Mouse (Mus musculus): ENCODE results near the gene Prnd. TPM values are rescaled to one million over a fixed set of nuclear protein-coding genes. Genes with fewer than 3 reads are reported as not detected.

The Prnd gene
- total RNA-seq, 2 experiments from 2014 or later = 0.39 to 0.84 TPM

DNA sequence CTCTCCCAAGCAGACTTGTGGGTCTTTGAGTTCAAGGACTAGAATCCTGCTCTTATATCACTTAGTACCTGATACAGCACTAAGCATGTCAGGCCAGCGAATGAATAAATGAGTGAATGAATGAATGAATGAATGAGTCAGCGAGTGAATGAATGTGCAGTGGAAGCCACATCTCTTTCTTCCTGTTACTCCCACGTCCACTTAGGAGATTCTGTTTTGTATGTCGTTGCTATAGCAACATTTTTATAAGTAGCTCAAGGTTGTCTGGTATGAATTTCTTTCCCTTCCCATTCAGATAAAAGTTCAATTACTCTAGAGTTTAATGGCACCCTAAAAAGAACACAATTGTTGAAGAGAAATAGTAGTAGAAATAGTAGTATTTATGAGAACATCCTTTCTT is 20.4 kb downstream of the Prnd start:
- intact Hi-C loops (cut with DNase I) = no loop called here
- DNase-seq = no peak

GRCm38 (mm10) chr2:131976663-131977062 is 26.0 kb downstream of the Prnd start:
- intact Hi-C loops (cut with DNase I) = no loop called here
- no peak for DNase-seq

DNA sequence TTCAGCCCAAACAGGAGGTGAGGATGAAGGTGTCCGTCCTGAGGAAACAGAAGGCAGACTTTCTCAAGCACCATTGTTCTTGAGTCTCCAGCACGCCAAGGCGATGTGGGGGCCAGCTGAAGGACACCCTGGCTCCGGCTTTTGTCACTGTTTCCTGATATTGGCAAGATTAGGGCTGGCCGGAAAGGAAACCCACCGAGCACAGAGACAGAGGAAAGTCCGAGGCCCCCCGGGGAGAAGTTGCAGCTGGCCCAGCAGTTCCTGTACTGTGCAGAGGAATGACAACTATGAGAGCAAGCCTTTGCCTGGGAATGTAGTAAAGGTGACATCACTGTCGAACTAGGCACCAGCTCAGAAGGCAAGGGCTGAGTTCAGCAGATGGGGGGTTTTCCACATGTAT is 30.2 kb downstream of the Prnd start:
- no peak for DNase-seq
- intact Hi-C loops (cut with DNase I) = loop anchor here (5.0 to 10.0 kb wide), 3 partner anchors 76 to 504 kb away; no protein-coding TSS in a partner anchor

DNA sequence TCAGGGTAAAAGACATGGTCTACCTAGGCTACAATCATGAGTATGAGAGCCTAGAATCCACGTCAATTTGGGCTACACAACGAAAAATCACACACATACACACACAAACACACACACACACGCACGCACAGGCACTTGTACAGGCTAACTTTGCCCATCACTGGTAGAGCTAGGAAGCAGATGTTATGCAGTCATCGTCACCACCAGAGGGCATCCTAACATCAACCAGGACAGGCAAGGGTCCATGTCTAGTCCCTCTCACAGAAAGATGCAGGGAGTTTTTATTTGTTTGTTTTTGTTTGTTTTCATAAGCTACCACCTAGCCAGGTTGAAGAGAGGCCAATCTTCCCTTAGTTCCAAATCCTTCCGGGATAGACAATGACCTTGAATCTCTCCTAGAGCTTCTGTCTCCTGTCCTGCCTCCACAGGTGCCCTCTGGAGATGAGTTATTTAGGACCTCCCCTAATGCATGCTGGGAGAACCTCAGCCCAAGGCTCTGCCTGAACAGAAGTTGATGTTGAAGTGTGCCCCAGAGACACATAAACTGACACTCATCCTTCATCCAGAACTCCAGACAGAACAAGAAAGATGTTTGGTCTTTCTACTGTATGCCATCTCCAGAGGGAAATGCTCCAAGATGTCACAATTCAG is 32.0 kb downstream of the Prnd start:
- DNase-seq = peak in 1 of 2 experiments; percentile 37
- intact Hi-C loops (cut with DNase I) = loop anchor here (2.0 to 10.0 kb wide), 4 partner anchors 75 to 502 kb away; no protein-coding TSS in a partner anchor

DNA sequence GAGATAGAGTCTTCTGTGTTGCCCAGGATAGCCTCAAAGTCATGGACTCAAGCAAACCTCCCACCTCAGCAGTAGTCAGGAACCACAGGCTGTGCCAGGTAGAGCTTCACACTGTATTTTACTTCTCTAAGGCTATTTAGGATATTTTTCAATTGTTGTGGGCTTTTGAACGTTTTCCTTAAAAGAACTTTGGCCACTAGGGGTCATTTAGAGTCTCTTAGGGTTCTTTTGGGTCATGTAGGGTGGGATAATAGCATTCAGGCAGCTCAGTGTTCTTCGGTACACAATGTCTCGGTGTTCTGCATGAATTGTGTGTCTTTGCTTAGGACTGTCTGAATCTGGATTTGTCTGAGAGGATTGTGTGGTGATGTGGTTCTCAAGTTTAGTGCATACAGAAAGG is 37.3 kb downstream of the Prnd start:
- intact Hi-C loops (cut with DNase I) = loop anchor here (10.0 kb wide), 1 partner anchor 497 kb away; no protein-coding TSS in a partner anchor
- DNase-seq = no peak

DNA sequence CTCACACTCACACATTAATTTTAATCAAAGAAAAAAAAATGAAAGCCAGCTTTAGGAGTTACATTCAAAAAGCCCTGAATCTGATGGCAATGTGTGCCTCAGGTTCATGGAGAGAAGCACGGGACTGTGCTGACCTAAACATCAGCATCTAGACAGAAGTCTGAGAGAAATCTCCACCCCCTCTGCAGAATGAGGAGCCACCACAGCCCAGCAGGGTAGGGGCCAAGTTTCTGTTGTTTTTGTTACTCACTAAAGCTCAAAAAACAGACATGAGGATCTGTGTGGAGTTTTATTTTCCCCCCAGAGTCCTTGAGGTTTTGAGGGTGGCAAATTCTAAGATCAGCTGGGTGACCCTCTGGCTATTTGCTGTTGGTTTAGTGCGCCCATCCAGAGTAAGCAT is 37.9 kb downstream of the Prnd start:
- intact Hi-C loops (cut with DNase I) = loop anchor here (10.0 kb wide), 1 partner anchor 496 kb away; no protein-coding TSS in a partner anchor
- DNase-seq = no peak

DNA sequence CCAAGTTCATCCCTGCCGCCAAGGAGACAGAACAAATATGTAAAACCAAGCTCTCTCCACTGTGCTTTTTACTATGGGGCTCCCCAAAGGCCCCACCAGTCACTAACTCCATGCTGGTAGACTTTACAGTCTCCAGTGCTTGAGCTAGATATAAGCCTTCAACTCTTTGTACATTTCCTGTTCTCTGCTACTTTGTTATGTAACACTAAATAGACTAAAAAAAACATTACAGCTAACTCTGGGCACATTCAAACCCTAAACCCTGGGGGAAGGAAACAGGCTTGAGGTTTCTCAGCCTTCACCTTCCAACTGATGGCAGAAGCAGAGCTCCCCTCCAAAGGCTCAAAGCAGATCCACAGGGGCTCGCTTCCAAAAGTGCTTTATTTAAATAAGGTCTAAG is 41.8 kb downstream of the Prnd start:
- intact Hi-C loops (cut with DNase I) = no loop called here

DNA sequence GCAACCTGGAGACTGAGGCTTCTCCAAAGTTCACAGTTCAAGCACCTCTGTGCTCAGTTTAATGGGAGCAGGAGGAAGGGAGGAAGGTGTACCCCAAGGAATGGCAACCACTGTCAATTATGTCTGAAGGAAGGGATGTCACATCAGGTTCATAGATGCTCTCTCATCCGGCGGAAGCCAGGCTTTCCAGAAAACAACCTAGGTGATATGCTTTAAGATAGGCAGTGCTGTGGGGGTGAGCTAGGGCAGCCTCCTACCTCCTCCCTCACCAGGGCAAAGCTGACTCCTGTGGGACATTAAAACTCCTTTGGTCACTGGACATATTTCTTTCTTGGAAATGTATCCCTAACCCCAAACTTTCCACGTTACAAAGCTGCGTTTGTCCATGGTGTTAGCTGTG is 42.5 kb downstream of the Prnd start:
- intact Hi-C loops (cut with DNase I) = no loop called here
- DNase-seq = no peak

More for the DNA sequence above, 41.8 kb downstream of the Prnd start:
- no peak for DNase-seq

GRCm38 (mm10) chr2:131993563-131994088 is 43.0 kb downstream of the Prnd start:
- intact Hi-C loops (cut with DNase I) = no loop called here
- DNase-seq = no peak

DNA sequence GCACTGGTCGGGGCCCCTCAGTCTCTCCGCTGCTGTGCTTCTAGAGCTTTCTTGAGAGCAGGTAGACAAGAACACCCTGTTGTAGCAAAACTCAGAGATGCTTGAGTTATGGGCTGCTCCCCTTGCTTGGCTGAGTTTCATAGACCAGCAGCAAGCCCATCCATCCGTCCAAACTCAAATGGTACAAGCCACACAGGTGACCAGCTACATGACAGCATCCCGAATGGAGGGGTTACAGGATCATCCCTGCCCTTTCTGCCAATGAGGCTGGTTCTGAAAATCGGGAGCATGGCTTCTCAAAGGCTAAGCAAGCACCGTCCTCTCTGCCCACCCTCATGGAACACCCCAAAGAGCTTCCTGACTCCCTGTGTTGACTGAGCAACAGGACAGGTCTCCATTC is 44.3 kb downstream of the Prnd start:
- intact Hi-C loops (cut with DNase I) = no loop called here
- no peak for DNase-seq

GRCm38 (mm10) chr2:131995742-131996141 is 45.1 kb downstream of the Prnd start:
- intact Hi-C loops (cut with DNase I) = no loop called here
- no peak for DNase-seq

DNA sequence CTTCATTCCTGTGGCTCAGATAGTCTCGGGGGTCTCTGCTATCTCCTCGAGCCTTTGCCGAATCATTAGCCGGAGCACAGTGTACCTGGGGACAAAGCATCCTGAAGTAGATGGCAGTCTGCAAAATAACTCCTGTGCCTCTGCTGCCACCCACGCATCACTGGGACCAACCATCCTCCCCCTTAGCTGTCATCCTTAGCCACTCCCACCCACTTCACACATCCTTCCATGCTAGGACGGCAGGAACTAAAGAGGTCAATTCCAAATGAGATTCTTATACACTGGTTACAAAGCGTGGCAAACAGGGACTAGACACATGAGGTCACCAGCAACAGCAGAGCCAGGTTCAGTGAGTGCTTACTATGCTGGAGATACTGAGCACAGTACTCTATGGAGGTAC is 45.7 kb downstream of the Prnd start:
- DNase-seq = no peak
- intact Hi-C loops (cut with DNase I) = no loop called here

DNA sequence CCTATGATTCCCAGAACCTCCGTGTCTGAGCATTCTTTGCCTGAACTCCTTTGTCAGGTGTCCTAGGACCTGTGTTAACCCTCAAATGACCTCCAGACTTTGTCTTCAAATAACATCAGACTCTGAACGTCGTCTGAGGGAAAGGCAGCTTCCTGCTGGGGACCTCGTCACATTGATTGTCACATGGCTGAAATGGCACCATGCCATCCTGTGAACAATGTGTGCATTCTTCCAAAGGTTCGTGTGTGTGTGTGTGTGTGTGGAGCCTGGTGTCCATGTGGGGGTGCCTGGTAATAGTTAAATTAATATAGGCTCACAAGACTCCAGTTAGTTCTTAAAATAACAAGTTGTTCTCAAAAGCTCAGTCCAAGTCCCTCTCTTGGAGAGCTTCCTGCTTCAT is 46.7 kb downstream of the Prnd start:
- intact Hi-C loops (cut with DNase I) = no loop called here
- DNase-seq = no peak

DNA sequence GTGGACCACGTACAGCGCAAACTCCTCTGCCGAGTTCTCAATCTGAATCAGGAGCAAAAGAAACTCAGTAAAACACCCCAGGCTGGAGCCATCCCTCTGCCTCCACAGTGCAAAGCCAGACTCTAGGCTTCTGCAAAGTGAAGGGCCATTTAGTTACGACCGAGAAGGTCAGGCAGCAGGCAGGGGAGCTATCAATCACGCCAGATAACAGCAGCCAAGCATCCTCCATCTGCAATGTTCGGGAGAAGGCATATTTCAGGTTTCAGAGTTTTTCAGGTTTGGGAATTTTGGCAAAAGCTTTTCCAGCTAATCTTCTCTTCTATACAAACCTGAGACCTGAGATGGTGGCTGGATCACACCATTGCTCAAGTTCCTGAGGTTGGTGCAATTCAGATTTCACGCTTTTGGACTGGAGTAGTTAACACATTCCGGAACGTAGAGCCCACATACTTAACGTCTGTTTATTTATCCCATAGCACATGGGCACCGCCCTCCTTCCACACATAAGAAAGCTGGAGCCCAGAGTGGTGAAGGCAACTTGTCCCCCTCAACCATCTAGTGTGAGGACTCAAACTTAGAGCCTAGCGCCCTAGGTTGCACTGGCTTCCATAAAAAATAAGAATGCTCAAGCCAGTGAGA is 51.2 kb downstream of the Prnd start:
- DNase-seq = no peak
- intact Hi-C loops (cut with DNase I) = no loop called here

DNA sequence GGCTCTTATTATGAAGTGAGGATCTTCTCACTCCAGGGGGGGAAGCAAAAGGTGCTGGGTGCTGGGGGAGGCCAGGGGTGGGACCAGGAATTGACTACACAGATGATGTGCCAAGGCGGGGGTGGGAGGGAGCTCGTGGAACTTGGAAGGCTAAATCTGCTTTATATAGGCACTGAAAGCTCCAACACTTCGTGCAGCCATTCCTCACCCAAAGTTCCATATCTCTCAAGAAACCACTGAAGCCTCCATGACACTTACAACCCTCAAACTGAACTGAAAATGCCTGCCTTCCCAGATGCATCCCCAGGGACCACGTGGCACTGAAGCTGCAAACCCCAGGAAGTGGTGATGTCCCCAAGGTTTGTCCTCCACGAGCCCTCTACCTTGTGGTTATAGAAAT is 53.3 kb downstream of the Prnd start:
- intact Hi-C loops (cut with DNase I) = no loop called here
- no peak for DNase-seq

GRCm38 (mm10) chr2:132004495-132005136 is 54.0 kb downstream of the Prnd start:
- intact Hi-C loops (cut with DNase I) = no loop called here

DNA sequence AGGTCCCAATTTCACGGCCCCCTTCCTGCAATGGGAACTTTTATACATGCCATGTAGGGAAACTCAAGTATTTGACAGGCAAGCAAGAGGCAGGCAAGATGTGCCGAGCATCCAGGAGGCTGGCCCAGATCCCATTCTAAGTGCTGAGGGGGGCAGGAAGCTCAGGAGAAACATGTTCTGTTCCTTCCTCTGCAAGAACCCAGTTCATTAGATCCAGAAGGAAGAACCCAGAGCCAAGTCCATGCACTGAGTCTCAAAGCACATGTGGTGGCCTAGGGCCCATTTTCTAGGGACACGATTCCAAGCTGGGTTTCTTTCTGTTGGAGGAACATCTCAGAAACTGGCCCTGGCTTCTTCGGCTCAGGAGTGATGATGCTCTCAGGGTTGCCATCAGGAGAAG is 54.8 kb downstream of the Prnd start:
- intact Hi-C loops (cut with DNase I) = no loop called here
- no peak for DNase-seq

More at GRCm38 (mm10) chr2:132004495-132005136, 54.0 kb downstream of the Prnd start:
- no peak for DNase-seq
